Comparison of ENCODE assay signal across 8 mouse cellular contexts in genomic region chr7:141924917-141925316, GRCm38 (mm10). TPM values are rescaled to one million over a fixed set of nuclear protein-coding genes. Genes with fewer than 3 reads are reported as not detected.
DNase-seq lines count a peak whose midpoint lies in the region; ATAC-seq and TF ChIP-seq lines count a peak whose summit lies in the region.

No protein-coding gene starts in this region.

- H3K4me2 ChIP-seq in hindbrain, embryonic 11.5 days (replicated peaks; ENCODE audit: low read depth, low read length): no peak overlapping the region
- H3K4me2 ChIP-seq in hindbrain, embryonic 13.5 days: no peak overlapping the region; the same call in 1 of the 2 replicates
- no peak overlapping the region for H3K4me2 ChIP-seq in midbrain, postnatal 0 days (ENCODE audit: low read depth, low read length, poor library complexity, severe bottlenecking)

- CTCF ChIA-PET in Patski (lab: Charles Lee): interaction anchor here (1.1 to 5.7 kb wide), 3 partner anchors 12 to 170 kb away, joined by 3 to 49 read pairs (median 3); no protein-coding TSS in a partner anchor

- H3K4me3 ChIP-seq in hindbrain, embryonic 11.5 days (ENCODE audit: low read depth, low read length): no peak overlapping the region
- H3K4me3 ChIP-seq in hindbrain, embryonic 13.5 days: no peak overlapping the region
- H3K4me3 ChIP-seq in midbrain, postnatal 0 days (ENCODE audit: low read depth, low read length): no peak overlapping the region

- no peak overlapping the region for H3K9ac ChIP-seq in hindbrain, embryonic 11.5 days (ENCODE audit: low read depth, low read length)
- H3K9ac ChIP-seq in hindbrain, embryonic 13.5 days: no peak overlapping the region
- no peak overlapping the region for H3K9ac ChIP-seq in midbrain, postnatal 0 days (replicated peaks; ENCODE audit: low read length, poor library complexity, severe bottlenecking)

- peak; percentile 59; the same call in 1 of the 2 replicates for ATAC-seq in hindbrain, embryonic 11.5 days (ENCODE audit: low FRiP score)
- ATAC-seq in hindbrain, embryonic 13.5 days (ENCODE audit: low FRiP score): no peak
- ATAC-seq in Patski: no peak
- peak; percentile 79 for ATAC-seq in granulocyte monocyte progenitor cell, adult 5-6 weeks (replicated peaks; ENCODE audit: poor library complexity, severe bottlenecking)
- ATAC-seq in midbrain, postnatal 0 days (ENCODE audit: low FRiP score): 0 out of 2 replicates have a peak, but pooled peaks have one; percentile 41

- POLR2A ChIA-PET in Patski (lab: Charles Lee): no interaction called here

- H3K4me1 ChIP-seq in hindbrain, embryonic 11.5 days (replicated peaks; ENCODE audit: control insufficient read depth, insufficient read depth, low read length): no peaks in the 10 kb centered on the region
- peaks cover 9% of the 10 kb centered on the region; the same call in 1 of the 2 replicates for H3K4me1 ChIP-seq in hindbrain, embryonic 13.5 days (replicated peaks)
- no peaks in the 10 kb centered on the region for H3K4me1 ChIP-seq in midbrain, postnatal 0 days (ENCODE audit: insufficient read depth, low read length)

- no peaks in the 10 kb centered on the region for H3K36me3 ChIP-seq in hindbrain, embryonic 11.5 days (ENCODE audit: control insufficient read depth, insufficient read depth, low read length)
- no peaks in the 10 kb centered on the region for H3K36me3 ChIP-seq in hindbrain, embryonic 13.5 days
- H3K36me3 ChIP-seq in midbrain, postnatal 0 days (ENCODE audit: insufficient read depth, low read length): no peaks in the 10 kb centered on the region
- H3K36me3 ChIP-seq in splenic B cell, adult 2 months (ENCODE audit: control insufficient read depth, insufficient read depth, low read length, poor library complexity, severe bottlenecking): no peaks in the 10 kb centered on the region

- H3K27me3 ChIP-seq in hindbrain, embryonic 11.5 days (ENCODE audit: control insufficient read depth, insufficient read depth, low read length): no peaks in the 10 kb centered on the region
- H3K27me3 ChIP-seq in hindbrain, embryonic 13.5 days: no peaks in the 10 kb centered on the region
- H3K27me3 ChIP-seq in Patski: peaks cover 14% of the 10 kb centered on the region
- no peaks in the 10 kb centered on the region for H3K27me3 ChIP-seq in midbrain, postnatal 0 days (ENCODE audit: insufficient read depth, low read length)
- no peaks in the 10 kb centered on the region for H3K27me3 ChIP-seq in splenic B cell, adult 2 months (ENCODE audit: control insufficient read depth, insufficient read depth, low read length, poor library complexity, severe bottlenecking)

- WGBS in hindbrain, embryonic 11.5 days: 11% methylated on average over 7 of the region's 7 CpGs
- 8% methylated on average over 7 of the region's 7 CpGs for WGBS in hindbrain, embryonic 13.5 days
- WGBS in midbrain, postnatal 0 days: 2% methylated on average over 7 of the region's 7 CpGs

- H3K27ac ChIP-seq in hindbrain, embryonic 11.5 days (ENCODE audit: low read depth, low read length): no peak overlapping the region
- no peak overlapping the region for H3K27ac ChIP-seq in hindbrain, embryonic 13.5 days
- no peak overlapping the region for H3K27ac ChIP-seq in midbrain, postnatal 0 days (ENCODE audit: low read depth, low read length)

- in situ Hi-C loops in Patski (cut with MboI; ENCODE audit: low pct_unique_long_range_greater_than_20kb): loop anchor here (25.0 kb wide), 1 partner anchor 163 kb away; no protein-coding TSS in a partner anchor

- TF ChIP-seq CTCF in Patski (IDR thresholded peaks at IDR 0.05): peak; percentile 93
- peak; percentile 94 for TF ChIP-seq CTCF in midbrain, postnatal 0 days (IDR thresholded peaks at IDR 0.05)

- H3K9me3 ChIP-seq in hindbrain, embryonic 11.5 days (ENCODE audit: control insufficient read depth, low read length): no peaks in the 10 kb centered on the region
- no peaks in the 10 kb centered on the region for H3K9me3 ChIP-seq in hindbrain, embryonic 13.5 days
- no peaks in the 10 kb centered on the region for H3K9me3 ChIP-seq in midbrain, postnatal 0 days (ENCODE audit: low read length)

- DNase-seq in hindbrain, embryonic 11.5 days (ENCODE audit: low spot score): peak; percentile 92
- no peak for DNase-seq in Patski (ENCODE audit: low read depth, low spot score)
- DNase-seq in cerebellum, postnatal 10 days: peak; percentile 94 to 97
- peak; percentile 68 to 77 for DNase-seq in layer of hippocampus, postnatal 36 days
- DNase-seq in midbrain, postnatal 0 days (ENCODE audit: low spot score): peak; percentile 84
- peak; percentile 79 for DNase-seq in splenic B cell, adult 2 months (ENCODE audit: low read depth, low spot score)

RNA-seq across cellular contexts. Expression of gene Tollip, which starts 6.6 kb away (rescaled TPM):
- 53.5 and 65.8 TPM in 2 replicates for polyA plus RNA-seq in hindbrain, embryonic 11.5 days (2014; fragmentation: Nextera tagmentation; extraction: Ambion mirVana)
- 70.1 and 72.9 TPM in 2 replicates for polyA plus RNA-seq in hindbrain, embryonic 13.5 days (2015; fragmentation: Nextera tagmentation; extraction: Ambion mirVana)
- 48.0 TPM for polyA plus RNA-seq in Patski (2021)
- 25.2 and 34.4 TPM in 2 replicates for total RNA-seq in granulocyte monocyte progenitor cell, adult 5-6 weeks (2014; fragmentation: Nextera tagmentation)
- 21.1 and 28.3 TPM in 2 replicates for total RNA-seq in granulocyte monocyte progenitor cell, adult 5-6 weeks (2017)
- 100 to 1,000 TPM; 121 to 127 TPM for total RNA-seq in layer of hippocampus, postnatal 36 days (2021)
- total RNA-seq in midbrain, postnatal 0 days (2014; rRNA removed): 99.4 and 110 TPM in 2 replicates
- polyA plus RNA-seq in midbrain, postnatal 0 days (2015; fragmentation: Nextera tagmentation; extraction: Ambion mirVana): 78.0 and 81.3 TPM in 2 replicates

RNA-seq across cellular contexts. Expression of gene Brsk2, which starts 24.6 kb away (rescaled TPM):
- polyA plus RNA-seq in hindbrain, embryonic 11.5 days (2014; fragmentation: Nextera tagmentation; extraction: Ambion mirVana): 13.7 and 15.6 TPM in 2 replicates
- 22.5 and 24.5 TPM in 2 replicates for polyA plus RNA-seq in hindbrain, embryonic 13.5 days (2015; fragmentation: Nextera tagmentation; extraction: Ambion mirVana)
- polyA plus RNA-seq in Patski (2021): 0.04 TPM
- not detected in 2 replicates for total RNA-seq in granulocyte monocyte progenitor cell, adult 5-6 weeks (2014; fragmentation: Nextera tagmentation)
- not detected in 2 replicates for total RNA-seq in granulocyte monocyte progenitor cell, adult 5-6 weeks (2017)
- total RNA-seq in layer of hippocampus, postnatal 36 days (2021): 100 to 1,000 TPM; 163 to 178 TPM
- total RNA-seq in midbrain, postnatal 0 days (2014; rRNA removed): 137 and 159 TPM in 2 replicates
- polyA plus RNA-seq in midbrain, postnatal 0 days (2015; fragmentation: Nextera tagmentation; extraction: Ambion mirVana): 18.9 and 20.1 TPM in 2 replicates

Comparison
In these comparisons a context has a peak if more than half of its experiments do, and no peak if none do; other contexts are left out.
1. ATAC-seq: peak in hindbrain, embryonic 11.5 days (single experiment), granulocyte monocyte progenitor cell, adult 5-6 weeks (single experiment) and midbrain, postnatal 0 days (single experiment); none in hindbrain, embryonic 13.5 days (single experiment) and Patski (single experiment).
2. RNA of gene Brsk2, which starts 24.6 kb away (polyA plus RNA-seq): 22.5 to 24.5 TPM in hindbrain, embryonic 13.5 days, 18.9 to 20.1 TPM in midbrain, postnatal 0 days and 13.7 to 15.6 TPM in hindbrain, embryonic 11.5 days; 0.04 TPM in Patski (single experiment); every median in the first group is over 10 times any median in the second.